Mouse (Mus musculus): Measurements from ENCODE around the gene C2cd2. TPM values are rescaled to one million over a fixed set of nuclear protein-coding genes. Genes with fewer than 3 reads are reported as not detected.

C2cd2 gene
- polyA plus RNA-seq, 1 experiment = 26.0 TPM

- H3K27ac ChIP-seq (ENCODE audit: insufficient read depth, low read depth, low read length) = no peak overlapping the region
- WGBS = 72% methylated on average over 6 of the region's 6 CpGs
- H3K36me3 ChIP-seq (ENCODE audit: control insufficient read depth, insufficient read depth, low read length) = peaks cover 1% of the 10 kb centered on the region; the same call in 1 of the 2 replicates
- no peaks in the 10 kb centered on the region for H3K4me1 ChIP-seq (ENCODE audit: control insufficient read depth, insufficient read depth, low read length)
- no peak overlapping the region for H3K4me3 ChIP-seq (ENCODE audit: insufficient read depth, low read depth, low read length)
- peak; percentile 46 for DNase-seq
- no peak for TF ChIP-seq CTCF (conservative IDR thresholded peaks at IDR 0.05; ENCODE audit: insufficient read depth, insufficient read length, low read depth, low read length)
- TF ChIP-seq POLR2A (IDR thresholded peaks at IDR 0.05; ENCODE audit: low read depth, low read length) = no peak
- no peaks in the 10 kb centered on the region for H3K27me3 ChIP-seq (replicated peaks; ENCODE audit: control insufficient read depth, insufficient read depth, low read length)
These were observed 138.9 kb downstream of the C2cd2 start for GRCm38 (mm10) chr16:97823311-97824007.

GRCm38 (mm10) chr16:97819532-97819931, 142.9 kb downstream of the C2cd2 start:
- no peaks in the 10 kb centered on the region for H3K36me3 ChIP-seq (ENCODE audit: control insufficient read depth, insufficient read depth, low read length)
- H3K27me3 ChIP-seq (replicated peaks; ENCODE audit: control insufficient read depth, insufficient read depth, low read length) = no peaks in the 10 kb centered on the region
- no peaks in the 10 kb centered on the region for H3K4me1 ChIP-seq (ENCODE audit: control insufficient read depth, insufficient read depth, low read length)
- TF ChIP-seq CTCF (conservative IDR thresholded peaks at IDR 0.05; ENCODE audit: insufficient read depth, insufficient read length, low read depth, low read length) (no peak), POLR2A (IDR thresholded peaks at IDR 0.05; ENCODE audit: low read depth, low read length) (no peak)
- no peak overlapping the region for H3K4me3 ChIP-seq (ENCODE audit: insufficient read depth, low read depth, low read length)
- H3K27ac ChIP-seq (ENCODE audit: insufficient read depth, low read depth, low read length) = no peak overlapping the region
- WGBS = 69% methylated on average over 4 of the region's 4 CpGs
- no peak for DNase-seq

- Histone ChIP-seq H3K36me3 (ENCODE audit: control insufficient read depth, insufficient read depth, low read length) (no peaks in the 10 kb centered on the region), H3K4me3 (ENCODE audit: insufficient read depth, low read depth, low read length) (no peak overlapping the region), H3K4me1 (ENCODE audit: control insufficient read depth, insufficient read depth, low read length) (no peaks in the 10 kb centered on the region), H3K27ac (ENCODE audit: insufficient read depth, low read depth, low read length) (no peak overlapping the region), H3K27me3 (replicated peaks; ENCODE audit: control insufficient read depth, insufficient read depth, low read length) (no peaks in the 10 kb centered on the region)
- no peak for DNase-seq
- WGBS = 61% methylated on average over 1 of the region's 1 CpGs
- TF ChIP-seq POLR2A (IDR thresholded peaks at IDR 0.05; ENCODE audit: low read depth, low read length) (no peak), CTCF (conservative IDR thresholded peaks at IDR 0.05; ENCODE audit: insufficient read depth, insufficient read length, low read depth, low read length) (no peak)
These were observed 145.0 kb downstream of the C2cd2 start for GRCm38 (mm10) chr16:97817414-97817813.

- Histone ChIP-seq H3K36me3 (ENCODE audit: control insufficient read depth, insufficient read depth, low read length) (no peaks in the 10 kb centered on the region), H3K27me3 (replicated peaks; ENCODE audit: control insufficient read depth, insufficient read depth, low read length) (no peaks in the 10 kb centered on the region), H3K4me1 (ENCODE audit: control insufficient read depth, insufficient read depth, low read length) (no peaks in the 10 kb centered on the region), H3K27ac (ENCODE audit: insufficient read depth, low read depth, low read length) (no peak overlapping the region), H3K4me3 (ENCODE audit: insufficient read depth, low read depth, low read length) (no peak overlapping the region)
- WGBS = 84% methylated on average over 5 of the region's 5 CpGs
- TF ChIP-seq CTCF (conservative IDR thresholded peaks at IDR 0.05; ENCODE audit: insufficient read depth, insufficient read length, low read depth, low read length) (no peak), POLR2A (IDR thresholded peaks at IDR 0.05; ENCODE audit: low read depth, low read length) (no peak)
- peak; percentile 17 for DNase-seq
These were observed 147.1 kb downstream of the C2cd2 start for GRCm38 (mm10) chr16:97815269-97815668.

- H3K4me1 ChIP-seq (ENCODE audit: control insufficient read depth, insufficient read depth, low read length) = no peaks in the 10 kb centered on the region
- no peak for DNase-seq
- H3K4me3 ChIP-seq (ENCODE audit: insufficient read depth, low read depth, low read length) = no peak overlapping the region
- H3K36me3 ChIP-seq (ENCODE audit: control insufficient read depth, insufficient read depth, low read length) = no peaks in the 10 kb centered on the region
- TF ChIP-seq POLR2A (IDR thresholded peaks at IDR 0.05; ENCODE audit: low read depth, low read length) (no peak), CTCF (conservative IDR thresholded peaks at IDR 0.05; ENCODE audit: insufficient read depth, insufficient read length, low read depth, low read length) (no peak)
- 98% methylated on average over 2 of the region's 2 CpGs for WGBS
- no peaks in the 10 kb centered on the region for H3K27me3 ChIP-seq (replicated peaks; ENCODE audit: control insufficient read depth, insufficient read depth, low read length)
- H3K27ac ChIP-seq (ENCODE audit: insufficient read depth, low read depth, low read length) = no peak overlapping the region
These were observed 148.3 kb downstream of the C2cd2 start for GRCm38 (mm10) chr16:97814060-97814459.

GRCm38 (mm10) chr16:97808881-97809280, 153.5 kb downstream of the C2cd2 start:
- 96% methylated on average over 3 of the region's 3 CpGs for WGBS
- Histone ChIP-seq H3K36me3 (ENCODE audit: control insufficient read depth, insufficient read depth, low read length) (no peaks in the 10 kb centered on the region), H3K27me3 (replicated peaks; ENCODE audit: control insufficient read depth, insufficient read depth, low read length) (no peaks in the 10 kb centered on the region), H3K4me1 (ENCODE audit: control insufficient read depth, insufficient read depth, low read length) (no peaks in the 10 kb centered on the region), H3K4me3 (ENCODE audit: insufficient read depth, low read depth, low read length) (no peak overlapping the region), H3K27ac (ENCODE audit: insufficient read depth, low read depth, low read length) (no peak overlapping the region)
- TF ChIP-seq CTCF (conservative IDR thresholded peaks at IDR 0.05; ENCODE audit: insufficient read depth, insufficient read length, low read depth, low read length) (no peak), POLR2A (IDR thresholded peaks at IDR 0.05; ENCODE audit: low read depth, low read length) (no peak)
- DNase-seq = no peak

GRCm38 (mm10) chr16:97805646-97806045, 156.8 kb downstream of the C2cd2 start:
- Histone ChIP-seq H3K36me3 (ENCODE audit: control insufficient read depth, insufficient read depth, low read length) (no peaks in the 10 kb centered on the region; the same call in 1 of the 2 replicates), H3K4me1 (ENCODE audit: control insufficient read depth, insufficient read depth, low read length) (no peaks in the 10 kb centered on the region)

More at GRCm38 (mm10) chr16:97805646-97806045, 156.8 kb downstream of the C2cd2 start:
- 98% methylated on average over 3 of the region's 3 CpGs for WGBS
- Histone ChIP-seq H3K4me3 (ENCODE audit: insufficient read depth, low read depth, low read length) (no peak overlapping the region), H3K27me3 (replicated peaks; ENCODE audit: control insufficient read depth, insufficient read depth, low read length) (no peaks in the 10 kb centered on the region), H3K27ac (ENCODE audit: insufficient read depth, low read depth, low read length) (no peak overlapping the region)
- TF ChIP-seq CTCF (conservative IDR thresholded peaks at IDR 0.05; ENCODE audit: insufficient read depth, insufficient read length, low read depth, low read length) (no peak), POLR2A (IDR thresholded peaks at IDR 0.05; ENCODE audit: low read depth, low read length) (no peak)
- DNase-seq = no peak

Other genes starting within 250 kb of the C2cd2 start
- 12.8 and 14.4 TPM in 2 replicates for gene Ripk4, start 198.8 kb downstream of the C2cd2 start, polyA plus RNA-seq (2012; rRNA removed)
- 5.6 and 7.3 TPM in 2 replicates for gene Prdm15, start 110.7 kb downstream of the C2cd2 start, polyA plus RNA-seq (2012; rRNA removed)
- gene Zbtb21, start within 50 bp of the C2cd2 start, polyA plus RNA-seq (2012; rRNA removed) = 11.8 and 11.9 TPM in 2 replicates
- 4.2 and 4.3 TPM in 2 replicates for gene B230307C23Rik, start 34.7 kb upstream of the C2cd2 start, polyA plus RNA-seq (2012; rRNA removed)
- gene A630089N07Rik, start 119.9 kb upstream of the C2cd2 start, polyA plus RNA-seq (2012; rRNA removed) = 0.72 and 0.91 TPM in 2 replicates